Mouse (Mus musculus): ENCODE results near the gene Pdp2.
A peak's percentile ranks its signal among the peaks of the same experiment; 100 is the strongest.
"Not testable (repeated sequence)": the region's sequence is repeated elsewhere in the genome, so short reads cannot be mapped to it uniquely, and the experiment has no call there.

The Pdp2 gene

DNA sequence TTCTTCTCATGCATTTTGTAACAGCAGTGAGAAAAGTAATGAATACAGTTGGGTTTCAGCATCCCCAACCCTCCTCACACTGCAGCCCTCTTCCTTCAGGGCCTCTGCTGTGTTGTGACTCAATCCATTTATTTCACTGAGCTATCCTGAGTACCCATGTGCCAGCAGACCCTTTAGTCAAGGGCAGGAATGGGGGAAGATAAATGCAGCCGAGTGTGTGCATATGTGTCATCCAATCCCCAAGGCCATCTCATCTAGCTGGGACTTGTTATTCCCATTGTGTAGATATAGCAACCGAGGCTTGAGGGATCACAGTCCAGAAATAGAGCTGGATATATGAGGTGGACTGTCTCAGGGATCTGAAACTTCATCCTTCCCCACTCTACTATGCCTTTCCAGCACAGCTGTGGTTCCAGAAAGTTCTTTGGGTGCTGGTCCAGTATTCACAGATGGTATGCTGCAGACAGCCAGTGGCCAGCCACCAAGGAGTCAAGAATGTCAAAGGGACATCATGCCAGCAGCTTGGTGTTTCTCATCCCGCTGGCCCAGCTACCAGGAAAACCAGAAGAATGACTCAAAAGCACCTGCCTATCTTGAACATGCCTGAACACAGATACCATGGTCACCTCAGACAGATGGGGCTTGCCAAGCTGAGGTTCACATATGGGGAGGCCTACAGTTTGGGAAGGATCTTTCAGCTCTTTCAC, 43.9 kb downstream of the Pdp2 start:
- DNase-seq = no peak

DNA sequence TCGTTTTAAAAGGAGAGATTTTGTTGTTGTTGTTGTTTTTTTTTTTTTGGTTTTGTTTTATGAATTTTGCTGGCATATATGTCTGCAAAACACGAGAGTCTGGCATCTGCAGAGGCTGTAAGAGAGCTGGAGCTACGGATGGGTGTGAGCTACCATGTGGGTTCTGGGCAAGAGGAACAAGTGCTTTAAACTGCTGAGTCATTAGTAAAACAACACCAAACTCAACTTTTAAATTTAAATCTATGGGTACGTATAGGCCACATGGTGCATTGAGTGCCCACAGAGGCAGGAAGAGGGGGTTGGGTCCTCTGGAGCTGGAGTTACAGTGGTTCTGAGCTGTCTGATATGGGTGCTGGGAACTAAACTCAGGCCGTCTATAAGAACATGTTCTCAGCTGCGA, 46.8 kb downstream of the Pdp2 start:
- no peak for DNase-seq

DNA sequence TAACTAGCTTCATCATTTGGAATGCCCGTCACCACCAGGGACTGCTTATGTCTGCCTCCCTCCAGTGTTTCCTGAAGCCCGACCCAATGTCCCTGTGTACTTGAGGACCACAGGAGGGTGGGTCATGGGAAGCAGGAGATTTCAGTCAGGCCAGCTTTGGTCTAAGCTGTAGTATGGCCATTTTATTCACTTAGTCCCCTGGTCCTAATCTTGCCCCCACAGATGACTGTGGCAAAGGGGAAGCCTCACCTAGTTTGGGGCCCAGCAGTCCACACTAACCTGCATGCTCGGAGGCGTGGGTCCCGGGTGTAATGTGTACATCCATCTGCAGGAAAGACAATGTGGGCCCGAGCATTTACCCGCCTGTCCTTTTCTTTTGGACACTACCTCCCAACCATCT, 49.0 kb downstream of the Pdp2 start:
- no peak for DNase-seq

DNA sequence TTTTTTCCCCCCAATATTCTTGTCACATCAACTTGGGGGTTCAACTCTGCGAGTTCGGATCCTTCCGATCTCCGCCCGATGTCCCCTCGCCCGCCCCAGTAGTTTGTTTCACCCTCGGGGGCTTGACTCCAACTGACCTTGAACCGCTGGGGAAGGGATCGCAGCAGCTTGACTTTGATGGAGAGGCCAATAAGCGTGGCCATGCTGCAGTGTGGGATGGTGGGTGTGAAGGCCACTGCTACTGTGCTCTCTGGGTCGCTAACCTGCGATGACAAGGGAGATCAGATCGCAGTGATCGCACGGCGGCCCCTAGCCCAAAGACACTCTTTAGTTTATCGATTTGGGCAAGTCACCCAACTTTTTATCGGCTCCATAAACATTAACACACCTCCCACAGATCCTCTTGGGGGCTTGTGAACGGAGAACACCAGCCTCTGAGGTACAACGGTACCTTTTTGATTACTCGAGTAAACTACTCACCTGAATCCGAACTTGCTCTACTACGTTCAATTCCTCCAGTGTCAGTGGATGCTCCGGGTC, 49.6 kb downstream of the Pdp2 start:
- no peak for DNase-seq

DNA sequence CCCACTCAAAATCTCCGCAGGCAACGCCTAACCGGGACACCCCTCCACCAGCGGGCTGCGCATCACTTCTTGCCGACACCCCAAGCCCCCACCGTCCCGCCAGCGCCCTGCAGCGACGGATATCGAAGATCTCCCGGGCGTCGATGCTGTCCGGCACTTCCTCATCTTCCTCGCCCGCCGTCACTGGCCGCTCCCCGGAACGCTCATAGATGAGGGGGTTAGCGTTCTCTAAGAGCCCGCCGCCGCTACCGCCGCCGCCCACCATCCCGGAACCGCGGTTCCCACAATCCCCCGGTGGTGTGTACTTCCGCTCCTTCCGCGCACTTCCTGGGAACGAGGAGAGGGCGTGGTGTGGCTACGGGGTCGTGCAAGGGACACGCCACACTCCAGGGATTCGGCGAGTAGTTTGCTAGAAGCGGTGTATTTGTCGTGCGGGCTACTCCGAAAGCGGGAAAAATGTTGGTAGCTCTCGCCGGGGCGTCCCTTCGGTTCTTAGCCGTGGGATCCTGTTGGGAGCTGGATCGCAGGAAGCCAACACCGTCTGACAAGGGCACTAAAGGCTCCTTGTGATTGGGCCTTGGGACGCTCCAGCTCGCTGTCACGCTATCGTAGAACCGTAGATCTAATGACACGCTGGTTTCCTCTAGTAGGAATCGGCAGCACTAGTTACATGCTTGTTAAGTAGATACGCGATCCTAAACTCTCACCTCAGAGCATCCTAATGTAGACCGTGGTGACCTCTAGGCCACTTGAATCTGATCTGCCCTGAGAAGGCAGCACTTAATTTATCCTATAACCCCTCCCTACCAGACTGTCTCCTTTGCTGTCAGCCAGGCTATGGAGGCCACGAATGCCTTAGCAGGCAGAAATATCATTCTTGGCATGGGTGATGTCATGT, 50.4 kb downstream of the Pdp2 start, which contains the start of gene Ciao2b:
Ciao2b (minus strand) TSS at position 540 of the 898 bp plus-strand sequence.
- DNase-seq = peak; percentile 88

DNA sequence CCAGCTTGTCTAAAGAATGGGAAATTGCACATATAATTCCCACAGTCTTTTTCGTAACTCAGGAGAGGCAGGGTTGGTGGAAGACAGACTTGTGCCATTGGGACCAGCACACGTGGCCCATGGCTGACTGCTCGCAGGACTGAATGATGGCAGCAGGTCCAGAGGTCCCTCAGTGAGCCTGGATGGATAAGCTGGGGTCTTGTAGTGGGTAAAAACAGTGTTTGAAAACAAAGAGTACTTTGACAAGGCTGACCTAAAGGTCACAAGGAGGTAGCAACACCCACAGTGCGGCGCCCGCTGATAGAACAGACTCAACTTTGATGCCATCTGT, 51.0 kb downstream of the Pdp2 start:
- no peak for DNase-seq

DNA sequence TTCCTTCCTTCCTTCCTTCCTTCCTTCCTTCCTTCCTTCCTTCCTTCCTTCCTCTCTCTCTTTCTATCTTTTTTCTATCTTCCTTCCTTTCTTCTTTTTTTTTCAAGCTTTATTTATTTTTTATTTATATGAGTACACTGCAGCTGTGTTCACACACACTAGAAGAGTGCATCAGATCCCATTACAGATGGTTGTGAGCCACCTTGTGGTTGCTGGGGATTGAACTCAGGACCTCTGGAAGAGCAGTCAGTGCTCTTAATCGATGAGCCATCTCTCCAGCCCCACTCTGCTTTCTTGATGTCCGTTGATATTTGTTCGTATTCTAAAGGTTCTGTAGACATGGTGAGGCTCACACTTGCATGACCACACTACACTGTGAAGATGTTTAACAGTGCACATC, 52.9 kb downstream of the Pdp2 start:
- DNase-seq = not testable (repeated sequence)

All from layer of hippocampus, adult 9-11 months (tissue).